Mouse (Mus musculus) bone marrow macrophage, adult 2 months (primary cell): ENCODE measurements around the gene Kcnq1.

Experiments
- CTCF ChIP-seq: IDR thresholded peaks from 2 replicates; pipeline ENCODE4 v1.5.1; 2012; ENCODE audit warnings: low read depth, mild to moderate bottlenecking, low read length, moderate library complexity
- POLR2A ChIP-seq: IDR thresholded peaks from 2 replicates; pipeline ENCODE4 v1.6.1; 2012; ENCODE audit warnings: mild to moderate bottlenecking, low read depth, low read length, borderline replicate concordance

- TF ChIP-seq POLR2A (no peak), CTCF (no peak)
Observed at GRCm38 (mm10) chr7:143064226-143064625, 41.9 kb upstream of the Kcnq1 start.
